Mouse (Mus musculus) midbrain, embryonic 11.5 days (tissue): Measurements from ENCODE around the gene Bik. TPM values are rescaled to one million over a fixed set of nuclear protein-coding genes. Genes with fewer than 3 reads are reported as not detected.

ENCODE experiments used
- ATAC-seq: fragments of 200-750 bp; cut with Nextera tagmentation; 2 replicates; pipeline ENCODE4 v1.8.0; 2017; ENCODE audit warnings: moderate TSS enrichment, moderate library complexity; ENCODE audit not compliant: low FRiP score
- DNase-seq: peaks from one replicate; pipeline ENCODE4 v3.0.0; 2015; ENCODE audit warnings: low spot score; ENCODE audit errors: missing footprints
- H3K27ac ChIP-seq: fragments of 300-500 bp; sonication (generic); 2 replicates; pipeline ENCODE4 v1.5.1; 2014; ENCODE audit warnings: low read depth, low read length
- H3K27me3 ChIP-seq: fragments of 300-500 bp; sonication (generic); 2 replicates; pipeline ENCODE4 v1.6.1; 2014; ENCODE audit warnings: mild to moderate bottlenecking, low read length, moderate library complexity, mixed read lengths; ENCODE audit not compliant: control insufficient read depth, insufficient read depth
- H3K36me3 ChIP-seq: fragments of 300-500 bp; sonication (generic); 2 replicates; pipeline ENCODE4 v1.6.1; 2014; ENCODE audit warnings: mild to moderate bottlenecking, low read length, moderate library complexity, mixed read lengths; ENCODE audit not compliant: control insufficient read depth, insufficient read depth
- H3K4me1 ChIP-seq: fragments of 300-500 bp; sonication (generic); 2 replicates; pipeline ENCODE4 v1.6.1; 2014; ENCODE audit warnings: low read length; ENCODE audit not compliant: control insufficient read depth, insufficient read depth
- H3K4me2 ChIP-seq: fragments of 300-500 bp; sonication (generic); 2 replicates; pipeline ENCODE4 v1.6.1; 2014; ENCODE audit warnings: mild to moderate bottlenecking, moderate library complexity
- H3K4me3 ChIP-seq: fragments of 300-500 bp; sonication (generic); 2 replicates; pipeline ENCODE4 v1.5.1; 2014; ENCODE audit warnings: low read depth, low read length
- H3K9ac ChIP-seq: fragments of 300-500 bp; sonication (generic); 2 replicates; pipeline ENCODE4 v1.6.1; 2014; ENCODE audit warnings: low read length
- H3K9me3 ChIP-seq: fragments of 300-500 bp; sonication (generic); 2 replicates; pipeline ENCODE4 v1.6.1; 2016; ENCODE audit warnings: low read length; ENCODE audit not compliant: control insufficient read depth
- WGBS: fragments of 180-500 bp; shearing (Covaris S2); extraction: QIAGEN DNeasy Blood & Tissue Kit; methylation state at CpG from one replicate; pipeline ENCODE4 v1.1.7; 2014; 5-methylcytosine and 5-hydroxymethylcytosine counted together
- microRNA-seq: library from miRNA; unstranded; fragments of <30 nt; microRNA quantifications from one replicate; pipeline ENCODE4, GENCODE M21; 2017
- polyA plus RNA-seq: library from polyadenylated mRNA; unstranded; fragments of >200 nt; fragmentation: Nextera tagmentation; extraction: Ambion mirVana; gene quantifications from 2 replicates; pipeline ENCODE4 v1.2.1, GENCODE M21; 2014

The Bik gene
- polyA plus RNA-seq, 1 experiment from 2014 or later: 2.8 TPM

GRCm38 (mm10) chr15:83593702-83594512 lies 67.2 kb downstream of the Bik start:
- peak overlapping the region; percentile 74 for H3K4me3 ChIP-seq
- WGBS: 13% methylated on average over 19 of the region's 19 CpGs
- ATAC-seq (peak; percentile 64), DNase-seq (peak; percentile 91)
- peak overlapping the region; percentile 79 for H3K9ac ChIP-seq
- H3K4me1 ChIP-seq: peaks cover 14% of the 10 kb centered on the region
- peak overlapping the region; percentile 85 for H3K4me2 ChIP-seq
- H3K9me3 ChIP-seq: no peaks in the 10 kb centered on the region
- H3K27me3 ChIP-seq: no peaks in the 10 kb centered on the region
- no peaks in the 10 kb centered on the region for H3K36me3 ChIP-seq
- no peak overlapping the region for H3K27ac ChIP-seq

Small RNA genes lying within 50 kb of the gene (microRNA-seq; reads per million reads assigned to microRNA genes)
- gene Gm24575: not detected

Other genes with a start within 250 kb of the Bik start
- 36.1 and 37.9 TPM in 2 replicates for gene Arfgap3, start 176.6 kb upstream of the Bik start, polyA plus RNA-seq
- 36.3 and 36.5 TPM in 2 replicates for gene Pacsin2, start 62.3 kb upstream of the Bik start, polyA plus RNA-seq
- gene Ttll1, start 16.0 kb upstream of the Bik start, polyA plus RNA-seq: 32.2 and 34.6 TPM in 2 replicates
- 25.0 and 27.8 TPM in 2 replicates for gene Tspo, start 36.7 kb downstream of the Bik start, polyA plus RNA-seq
- gene Mcat, start 36.9 kb downstream of the Bik start, polyA plus RNA-seq: 36.6 and 39.1 TPM in 2 replicates
- 46.5 and 46.9 TPM in 2 replicates for gene Ttll12, start 68.3 kb downstream of the Bik start, polyA plus RNA-seq
- gene Scube1, start 198.2 kb downstream of the Bik start, polyA plus RNA-seq: 27.8 and 31.4 TPM in 2 replicates